12 mouse cellular contexts compared by ENCODE assay signal in the genomic region with DNA sequence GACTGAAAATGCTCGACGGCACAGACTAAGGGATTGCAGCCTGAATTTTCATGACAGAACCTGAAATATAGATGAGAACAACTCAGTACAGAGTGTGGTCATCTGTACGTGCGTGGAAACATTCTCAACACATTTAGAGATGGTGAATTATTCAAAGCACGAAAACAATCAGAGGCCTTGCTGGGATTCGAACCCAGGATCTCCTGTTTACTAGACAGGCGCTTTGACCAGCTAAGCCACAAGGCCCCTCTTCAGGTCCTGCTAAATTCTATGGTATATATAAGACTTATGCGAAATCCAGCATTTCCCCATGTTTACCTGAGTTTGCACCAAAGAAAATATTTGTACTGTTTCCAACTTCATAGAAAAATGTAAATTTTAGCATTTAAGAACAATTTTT. TPM values are rescaled to one million over a fixed set of nuclear protein-coding genes. Genes with fewer than 3 reads are reported as not detected.
DNase-seq lines count a peak whose midpoint lies in the region; TF ChIP-seq lines count a peak whose summit lies in the region.
"Had no signal": no experiment of that assay in that cellular context is flagged by ENCODE, and none has a peak within 500 bp of the region (broad histone marks: within the 10 kb centered on the region; RNA-seq: fewer than 3 reads in every experiment).

No protein-coding gene starts in this region.

- DNase-seq in left cerebral cortex, adult 18-20 months (ENCODE audit: low spot score in 2 of 2), result peak; percentile 28 to 30
- no peak for DNase-seq in left cerebral cortex, adult 8-10 months (ENCODE audit: low spot score in 2 of 2)
- peak; percentile 89 for DNase-seq in 416B (ENCODE audit: low read depth)
- DNase-seq in embryonic facial prominence, embryonic 10.5 days (ENCODE audit: low spot score), result peak; percentile 54
- no peak for DNase-seq in kidney, postnatal 10 days
- no peak for DNase-seq in kidney, adult 8-10 months
- DNase-seq in frontal cortex, postnatal 10 days (ENCODE audit: low spot score in 2 of 2), result no peak
- DNase-seq: gastrocnemius, adult 2 months; heart, postnatal 36 days had no signal

- no peak overlapping the region for H3K4me3 ChIP-seq in ES-Bruce4 (ENCODE audit: low read depth, low read length)
- peak overlapping the region; percentile 63; the same call in 1 of the 2 replicates for H3K4me3 ChIP-seq in embryonic facial prominence, embryonic 10.5 days

- H3K27me3 ChIP-seq in ES-Bruce4 (ENCODE audit: control insufficient read depth, insufficient read depth, low read length, poor library complexity, severe bottlenecking), result no peaks in the 10 kb centered on the region
- H3K27me3 ChIP-seq in embryonic facial prominence, embryonic 10.5 days (replicated peaks; ENCODE audit: low read depth, poor library complexity, severe bottlenecking), result no peaks in the 10 kb centered on the region; the same call in 1 of the 2 replicates
- H3K27me3 ChIP-seq: embryonic facial prominence, embryonic 15.5 days; megakaryocyte, embryonic 14.5 days had no signal

- H3K9ac ChIP-seq in ES-Bruce4 (ENCODE audit: low read depth, poor library complexity, severe bottlenecking), result peak overlapping the region; percentile 41; the same call in 1 of the 2 replicates
- H3K9ac ChIP-seq: embryonic facial prominence, embryonic 15.5 days had no signal

- no peak for TF ChIP-seq CTCF in ES-Bruce4 (IDR thresholded peaks at IDR 0.05; ENCODE audit: low read depth, low read length)

- no peak for TF ChIP-seq EP300 in ES-Bruce4 (IDR thresholded peaks at IDR 0.05; ENCODE audit: insufficient read depth, low read depth, low read length)

- no peaks in the 10 kb centered on the region for H3K4me1 ChIP-seq in ES-Bruce4 (ENCODE audit: control insufficient read depth, insufficient read depth, low read length)
- peaks cover 22% of the 10 kb centered on the region for H3K4me1 ChIP-seq in embryonic facial prominence, embryonic 10.5 days

- WGBS in embryonic facial prominence, embryonic 10.5 days, result 24% methylated on average over 8 of the region's 8 CpGs

- H3K9me3 ChIP-seq in ES-Bruce4 (replicated peaks; ENCODE audit: control insufficient read depth, insufficient read depth, low read length, poor library complexity, severe bottlenecking), result no peaks in the 10 kb centered on the region
- H3K9me3 ChIP-seq in embryonic facial prominence, embryonic 10.5 days, result no peaks in the 10 kb centered on the region
- H3K9me3 ChIP-seq: embryonic facial prominence, embryonic 15.5 days; megakaryocyte, embryonic 14.5 days had no signal

- H3K36me3 ChIP-seq in ES-Bruce4 (ENCODE audit: control insufficient read depth, insufficient read depth, low read length, poor library complexity, severe bottlenecking), result no peaks in the 10 kb centered on the region
- H3K36me3 ChIP-seq in embryonic facial prominence, embryonic 10.5 days (replicated peaks), result no peaks in the 10 kb centered on the region
- H3K36me3 ChIP-seq: embryonic facial prominence, embryonic 15.5 days had no signal

- no peak for TF ChIP-seq POLR2A in ES-Bruce4 (IDR thresholded peaks at IDR 0.05; ENCODE audit: insufficient read depth, low read length)

- H3K27ac ChIP-seq in ES-Bruce4 (ENCODE audit: insufficient read depth, low read length), result no peak overlapping the region
- H3K27ac ChIP-seq in embryonic facial prominence, embryonic 10.5 days (replicated peaks), result no peak overlapping the region
- H3K27ac ChIP-seq: embryonic facial prominence, embryonic 15.5 days; gastrocnemius, adult 2 months had no signal

RNA-seq across cellular contexts. Expression of a gene that starts 5.4 kb away (rescaled TPM):
- 10 to 100 TPM; 24.4 to 38.7 TPM for total RNA-seq in left cerebral cortex, adult 18-20 months (2021)
- total RNA-seq in left cerebral cortex, adult 8-10 months (2022), result 10 to 100 TPM in 3 of 4 experiments, not detected in 1; 15.3 to 27.1 (median 22.8) TPM
- polyA plus RNA-seq in ES-Bruce4 (2011; ENCODE audit: insufficient read depth, insufficient read length, low read depth, missing spikeins), result 13.0 and 17.2 TPM in 2 replicates
- 8.0 and 8.8 TPM in 2 replicates for polyA plus RNA-seq in embryonic facial prominence, embryonic 10.5 days (2016; fragmentation: Nextera tagmentation; extraction: Ambion mirVana)

RNA-seq across cellular contexts. Expression of a gene that starts 5.7 kb away (rescaled TPM):
- total RNA-seq in left cerebral cortex, adult 18-20 months (2021), result 10 to 100 TPM; 14.5 to 16.1 TPM
- 10 to 100 TPM in 3 of 4 experiments, 1 to 10 TPM in 1; 3.0 to 13.9 (median 10.7) TPM for total RNA-seq in left cerebral cortex, adult 8-10 months (2022)
- polyA plus RNA-seq in ES-Bruce4 (2011; ENCODE audit: insufficient read depth, insufficient read length, low read depth, missing spikeins), result 54.4 and 58.6 TPM in 2 replicates
- polyA plus RNA-seq in embryonic facial prominence, embryonic 10.5 days (2016; fragmentation: Nextera tagmentation; extraction: Ambion mirVana), result 8.5 and 10.0 TPM in 2 replicates

RNA-seq across cellular contexts. Expression of a gene that starts 11.2 kb away (rescaled TPM):
- 10 to 100 TPM; 71.8 to 81.6 TPM for total RNA-seq in left cerebral cortex, adult 18-20 months (2021)
- total RNA-seq in left cerebral cortex, adult 8-10 months (2022), result 10 to 100 TPM; 62.0 to 71.0 (median 68.4) TPM
- 5.6 and 6.5 TPM in 2 replicates for polyA plus RNA-seq in ES-Bruce4 (2011; ENCODE audit: insufficient read depth, insufficient read length, low read depth, missing spikeins)
- 37.1 and 38.7 TPM in 2 replicates for polyA plus RNA-seq in embryonic facial prominence, embryonic 10.5 days (2016; fragmentation: Nextera tagmentation; extraction: Ambion mirVana)

RNA-seq across cellular contexts. Expression of a gene that starts 12.8 kb away (rescaled TPM):
- 10 to 100 TPM in 1 of 2 experiments, 1 to 10 TPM in 1; 7.5 to 13.7 TPM for total RNA-seq in left cerebral cortex, adult 18-20 months (2021)
- 10 to 100 TPM in 3 of 4 experiments, 1 to 10 TPM in 1; 9.0 to 26.2 (median 21.0) TPM for total RNA-seq in left cerebral cortex, adult 8-10 months (2022)
- polyA plus RNA-seq in ES-Bruce4 (2011; ENCODE audit: insufficient read depth, insufficient read length, low read depth, missing spikeins), result 6.3 and 7.9 TPM in 2 replicates
- 75.8 and 77.8 TPM in 2 replicates for polyA plus RNA-seq in embryonic facial prominence, embryonic 10.5 days (2016; fragmentation: Nextera tagmentation; extraction: Ambion mirVana)

RNA-seq across cellular contexts. Expression of a gene that starts 13.1 kb away (rescaled TPM):
- 10 to 100 TPM in 1 of 2 experiments, 1 to 10 TPM in 1; 9.3 to 11.7 TPM for total RNA-seq in left cerebral cortex, adult 18-20 months (2021)
- 10 to 100 TPM in 2 of 4 experiments, 1 to 10 TPM in 2; 7.2 to 11.6 (median 10.4) TPM for total RNA-seq in left cerebral cortex, adult 8-10 months (2022)
- polyA plus RNA-seq in ES-Bruce4 (2011; ENCODE audit: insufficient read depth, insufficient read length, low read depth, missing spikeins), result 14.6 and 19.9 TPM in 2 replicates
- polyA plus RNA-seq in embryonic facial prominence, embryonic 10.5 days (2016; fragmentation: Nextera tagmentation; extraction: Ambion mirVana), result 12.4 and 15.1 TPM in 2 replicates

Comparison
In these comparisons a context has a peak if more than half of its experiments do, and no peak if none do; other contexts are left out.
1. DNase-seq: peak in left cerebral cortex, adult 18-20 months (2 of 2), 416B (single experiment) and embryonic facial prominence, embryonic 10.5 days (single experiment); none in left cerebral cortex, adult 8-10 months (0 of 2), kidney, postnatal 10 days (single experiment), kidney, adult 8-10 months (0 of 2) and frontal cortex, postnatal 10 days (0 of 2).